Mouse (Mus musculus) bone marrow, adult 2 months (tissue): ENCODE data around the gene Ern1.

Experiments
- CTCF ChIP-seq: fragments of 200-500 bp; IDR thresholded peaks from 2 replicates; pipeline ENCODE4 v1.5.1; 2011; ENCODE audit warnings: low read length, control low read depth; ENCODE audit not compliant: control insufficient read depth, insufficient read depth
- POLR2A ChIP-seq: fragments of 200-500 bp; IDR thresholded peaks from 2 replicates; pipeline ENCODE4 v1.6.1; 2011; ENCODE audit warnings: low read depth, mild to moderate bottlenecking, control low read depth, low read length, borderline replicate concordance; ENCODE audit not compliant: control insufficient read depth

DNA sequence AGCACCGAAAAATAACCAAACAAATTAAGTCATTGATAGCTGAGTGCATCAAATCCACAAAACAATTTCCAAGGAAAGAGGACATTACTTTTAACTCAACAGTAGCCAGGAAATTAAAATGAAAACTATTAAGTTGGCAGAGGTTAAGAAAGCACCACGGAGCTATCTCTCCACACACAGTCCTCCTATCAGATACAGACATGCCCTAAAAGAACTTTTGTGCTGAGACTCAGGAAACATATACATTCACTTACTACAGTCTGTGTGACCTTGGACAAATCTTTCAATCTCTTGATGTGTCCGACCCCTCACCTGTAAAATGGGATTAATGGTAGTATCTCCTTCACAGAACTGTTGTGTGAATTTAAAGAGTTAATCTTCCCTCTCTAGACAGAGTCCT is 101.2 kb downstream of the Ern1 start:
- no peak for TF ChIP-seq CTCF
- no peak for TF ChIP-seq POLR2A
